9 mouse cellular contexts compared by ENCODE assay signal in the genomic region with DNA sequence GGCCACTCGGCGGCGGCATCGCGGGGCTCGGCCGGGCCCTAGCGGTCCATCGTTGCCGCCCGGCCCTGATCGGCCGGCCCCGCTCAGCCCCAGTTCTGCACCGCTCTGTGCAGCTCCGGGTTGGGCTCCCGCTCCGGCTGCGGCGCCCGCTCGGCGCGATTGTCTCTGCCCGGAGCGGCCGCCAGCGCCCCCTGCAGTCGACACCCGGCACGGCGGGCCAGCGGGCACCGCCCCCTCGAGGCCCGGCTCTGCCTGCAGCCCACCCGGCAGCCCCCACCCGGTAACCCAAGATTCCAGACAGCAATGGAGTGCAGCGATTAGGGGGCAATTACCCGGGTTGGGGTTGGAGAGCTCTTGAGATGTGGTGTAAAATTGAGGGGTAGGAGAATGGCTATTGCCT. TPM values are rescaled to one million over a fixed set of nuclear protein-coding genes. Genes with fewer than 3 reads are reported as not detected.
A peak's percentile ranks its signal among the peaks of the same experiment; 100 is the strongest.
DNase-seq lines count a peak whose midpoint lies in the region; ATAC-seq lines count a peak whose summit lies in the region.
"Had no signal": no experiment of that assay in that cellular context is flagged by ENCODE, and none has a peak within 500 bp of the region (broad histone marks: within the 10 kb centered on the region; RNA-seq: fewer than 3 reads in every experiment).

A gene (minus strand): TSS at position 186 of the 400 bp plus-strand sequence.

- H3K4me1 ChIP-seq in forebrain, embryonic 14.5 days (ENCODE audit: control insufficient read depth, insufficient read depth, low read length), result peaks cover 28% of the 10 kb centered on the region

- peak within 1 kb of the TSS; percentile 100 for H3K9ac ChIP-seq in forebrain, embryonic 14.5 days (ENCODE audit: low read length)

- H3K27me3 ChIP-seq in forebrain, embryonic 14.5 days (replicated peaks; ENCODE audit: control insufficient read depth, insufficient read depth, low read length), result 0 out of 2 replicates have a peak, but pooled peaks cover 5% of the 10 kb centered on the region

- under 1% methylated on average over 40 of the region's 40 CpGs for WGBS in forebrain, embryonic 14.5 days

- H3K4me3 ChIP-seq in forebrain, embryonic 14.5 days (ENCODE audit: low read depth, low read length), result peak within 1 kb of the TSS; percentile 98

- peak; percentile 84 for ATAC-seq in forebrain, embryonic 14.5 days

- peaks cover 17% of the 10 kb centered on the region for H3K36me3 ChIP-seq in forebrain, embryonic 14.5 days (ENCODE audit: control insufficient read depth, insufficient read depth, low read length)

- peak within 1 kb of the TSS; percentile 95 for H3K4me2 ChIP-seq in forebrain, embryonic 14.5 days (ENCODE audit: low read length)

- DNase-seq in adrenal gland, adult (ENCODE audit: inconsistent age in 2 of 2, low spot score in 1 of 2), result peak; percentile 75 to 90
- no peak for DNase-seq in adrenal gland, adult 8-10 months
- DNase-seq in cerebellum, adult 18-20 months, result peak; percentile 80 to 93
- DNase-seq in forebrain, embryonic 14.5 days (ENCODE audit: low spot score), result peak; percentile 86
- peak; percentile 59 for DNase-seq in heart, postnatal 25 days (ENCODE audit: low spot score)
- peak; percentile 79 to 83 for DNase-seq in layer of hippocampus, postnatal 14 days (ENCODE audit: low spot score in 2 of 2)
- DNase-seq in lung, postnatal 10 days, result peak; percentile 88
- DNase-seq in retina, postnatal 1 day, result peak; percentile 87

- intact Hi-C loops in heart, postnatal 25 days (cut with DNase I), result no loop called here

- H3K27ac ChIP-seq in forebrain, embryonic 14.5 days (ENCODE audit: low read depth, low read length), result peak within 1 kb of the TSS; percentile 97

- H3K9me3 ChIP-seq in forebrain, embryonic 14.5 days (replicated peaks; ENCODE audit: control insufficient read depth, low read length), result no peaks in the 10 kb centered on the region

RNA-seq across cellular contexts. Expression of the gene that starts here (rescaled TPM):
- 1 to 10 TPM; 3.8 to 6.2 (median 5.0) TPM for total RNA-seq in adrenal gland, adult 8-10 months (2022)
- polyA plus RNA-seq in forebrain, embryonic 14.5 days (2014; fragmentation: Nextera tagmentation; extraction: Ambion mirVana), result 26.0 and 27.8 TPM in 2 replicates
- 1 to 10 TPM; 5.8 to 6.5 TPM for total RNA-seq in heart, postnatal 25 days (2021)
- total RNA-seq in layer of hippocampus, postnatal 14 days (2021), result 10 to 100 TPM; 86.0 to 97.5 TPM
- total RNA-seq: CH12.LX had no signal

Comparison
In these comparisons a context has a peak if more than half of its experiments do, and no peak if none do; other contexts are left out.
1. RNA of the gene that starts here (total RNA-seq): 86.0 to 97.5 TPM in layer of hippocampus, postnatal 14 days; 5.8 to 6.5 TPM in heart, postnatal 25 days and 3.8 to 6.2 TPM in adrenal gland, adult 8-10 months; every median in the first group is over 10 times any median in the second.